Mouse (Mus musculus): ENCODE results near the gene Olfr589. TPM values are rescaled to one million over a fixed set of nuclear protein-coding genes. Genes with fewer than 3 reads are reported as not detected.
"Not testable (repeated sequence)": the region's sequence is repeated elsewhere in the genome, so short reads cannot be mapped to it uniquely, and the experiment has no call there.

Olfr589 gene
- not detected for total RNA-seq (2022)

GRCm38 (mm10) chr7:103156256-103156655 is at the start of gene Olfr589:
TSS of gene Olfr589 (minus strand) at chr7:103156356.
- DNase-seq (ENCODE audit: low spot score) = no peak

GRCm38 (mm10) chr7:103184503-103184902 is 28.3 kb upstream of the Olfr589 start, which contains the start of gene Olfr592:
TSS of gene Olfr592 (plus strand) at chr7:103184803.
- not testable (repeated sequence) for DNase-seq (ENCODE audit: low spot score)

- no peak for DNase-seq (ENCODE audit: low spot score)
Measured at GRCm38 (mm10) chr7:103178240-103178639, 22.1 kb upstream of the Olfr589 start, which contains the start of gene Olfr591. TSS of gene Olfr591 (minus strand) at chr7:103178340.

GRCm38 (mm10) chr7:103169697-103170096 is 13.5 kb upstream of the Olfr589 start:
- DNase-seq (ENCODE audit: low spot score) = no peak

GRCm38 (mm10) chr7:103140579-103140978 is 15.6 kb downstream of the Olfr589 start, which contains the start of gene Olfr588-ps1:
TSS of gene Olfr588-ps1 (plus strand) at chr7:103140879.
- DNase-seq (ENCODE audit: low spot score) = no peak

GRCm38 (mm10) chr7:103125538-103125937 is 30.6 kb downstream of the Olfr589 start, which contains the start of gene Olfr586:
TSS of gene Olfr586 (minus strand) at chr7:103125638.
- no peak for DNase-seq (ENCODE audit: low spot score)

GRCm38 (mm10) chr7:103119406-103119805 is 36.8 kb downstream of the Olfr589 start:
- no peak for DNase-seq (ENCODE audit: low spot score)

Other genes with a start within 250 kb of the Olfr589 start
- not detected for gene Olfr571, start 238.8 kb downstream of the Olfr589 start, total RNA-seq (2022)
- not detected for gene Olfr572, start 231.9 kb downstream of the Olfr589 start, total RNA-seq (2022)
- gene Olfr573-ps1, start 213.8 kb downstream of the Olfr589 start, total RNA-seq (2022) = not detected
- gene Olfr574, start 207.9 kb downstream of the Olfr589 start, total RNA-seq (2022) = not detected
- not detected for gene Olfr575, start 197.6 kb downstream of the Olfr589 start, total RNA-seq (2022)
- gene Olfr576, start 193.7 kb downstream of the Olfr589 start, total RNA-seq (2022) = not detected
- gene Olfr577, start 180.4 kb downstream of the Olfr589 start, total RNA-seq (2022) = not detected
- not detected for gene Olfr578, start 167.0 kb downstream of the Olfr589 start, total RNA-seq (2022)
- not detected for gene Olfr582, start 118.3 kb downstream of the Olfr589 start, total RNA-seq (2022)
- not detected for gene Olfr583, start 105.1 kb downstream of the Olfr589 start, total RNA-seq (2022)
- gene Olfr584, start 74.5 kb downstream of the Olfr589 start, total RNA-seq (2022) = not detected
- gene Olfr585, start 58.6 kb downstream of the Olfr589 start, total RNA-seq (2022) = not detected
- gene Olfr586, start 30.7 kb downstream of the Olfr589 start, total RNA-seq (2022) = not detected
- gene Olfr588-ps1, start 15.5 kb downstream of the Olfr589 start, total RNA-seq (2022) = not detected
- not detected for gene Olfr591, start 22.0 kb upstream of the Olfr589 start, total RNA-seq (2022)
- not detected for gene Olfr592, start 28.4 kb upstream of the Olfr589 start, total RNA-seq (2022)
- gene Olfr593, start 55.5 kb upstream of the Olfr589 start, total RNA-seq (2022) = not detected
- gene Olfr594, start 60.6 kb upstream of the Olfr589 start, total RNA-seq (2022) = not detected
- not detected for gene Usp17ld, start 96.1 kb upstream of the Olfr589 start, total RNA-seq (2022)
- not detected for gene Olfr596, start 149.3 kb upstream of the Olfr589 start, total RNA-seq (2022)
- not detected for gene Olfr597, start 160.0 kb upstream of the Olfr589 start, total RNA-seq (2022)
- not detected for gene Olfr598, start 167.2 kb upstream of the Olfr589 start, total RNA-seq (2022)
- not detected for gene Olfr599, start 179.6 kb upstream of the Olfr589 start, total RNA-seq (2022)
- gene Olfr600, start 193.3 kb upstream of the Olfr589 start, total RNA-seq (2022) = not detected
- not detected for gene Olfr601, start 206.3 kb upstream of the Olfr589 start, total RNA-seq (2022)
- not detected for gene Olfr603, start 229.8 kb upstream of the Olfr589 start, total RNA-seq (2022)